Mouse (Mus musculus) hematopoietic stem cell, adult 5-6 weeks (primary cell): Measurements from ENCODE around the gene Fxr1. TPM values are rescaled to one million over a fixed set of nuclear protein-coding genes. Genes with fewer than 3 reads are reported as not detected.

Source experiments
- ATAC-seq, 2 experiments: fragments of 125-278 bp in 1 of 2; replicated peaks in 1 of 2; 2 replicates each; pipeline ENCODE4 v1.8.0; 2016 to 2017; ENCODE audit warnings: inconsistent platforms in 2 of 2, mild to moderate bottlenecking in 2 of 2, moderate number of reproducible peaks in 2 of 2, low read depth in 1 of 2, moderate TSS enrichment in 1 of 2; ENCODE audit not compliant: low FRiP score in 2 of 2, poor library complexity in 2 of 2, severe bottlenecking in 2 of 2, insufficient read depth in 1 of 2, low TSS enrichment in 1 of 2
- total RNA-seq: library from RNA; stranded (forward); fragments of 172-1452, 232-1000 nt; gene quantifications from 2 replicates; pipeline ENCODE4 v1.2.3, GENCODE M21; 2017

Gene Fxr1
- total RNA-seq, 1 experiment from 2014 or later, result 273 TPM

DNA sequence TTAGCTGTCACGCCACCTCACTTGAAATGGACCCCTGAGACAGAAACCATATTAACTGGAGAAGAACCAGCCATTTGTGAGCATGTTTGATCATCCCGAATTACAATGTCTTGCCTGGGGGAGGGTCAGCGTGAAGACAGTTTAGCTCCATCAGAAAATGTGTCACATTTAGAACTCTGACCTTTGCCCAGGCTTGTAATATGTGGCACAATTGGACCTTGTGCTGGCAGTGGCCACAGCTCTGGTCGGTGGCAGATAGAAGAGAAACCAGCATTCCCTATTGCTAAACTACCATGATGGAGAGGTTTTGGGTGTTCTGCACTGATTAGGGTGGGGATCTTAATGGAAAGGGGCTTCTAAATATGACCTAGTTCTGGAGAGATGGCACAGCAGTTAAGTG, 100.1 kb downstream of the Fxr1 start:
- no peak for ATAC-seq

Other genes starting within 250 kb of the Fxr1 start
- 71.2 and 111 TPM in 2 replicates for gene Ttc14, start 220.1 kb upstream of the Fxr1 start, total RNA-seq
- 2.0 and 3.9 TPM in 2 replicates for gene Ccdc39, start 175.6 kb upstream of the Fxr1 start, total RNA-seq
- gene Dnajc19, start 61.4 kb downstream of the Fxr1 start, total RNA-seq, result 101 and 112 TPM in 2 replicates